Mouse (Mus musculus): ENCODE results near the gene Unc13d.

GRCm38 (mm10) chr11:116110131-116110530 lies 32.4 kb upstream of the Unc13d start:
- TF ChIP-seq CTCF (IDR thresholded peaks at IDR 0.05; ENCODE audit: extremely low read depth, insufficient read depth, low read length), result no peak
- no peak for TF ChIP-seq POLR2A (IDR thresholded peaks at IDR 0.05; ENCODE audit: extremely low read depth, insufficient read depth, low read length)

Data from cortical plate, adult 2 months (tissue).